ENCODE assay signal across 18 mouse cellular contexts in the genomic region with DNA sequence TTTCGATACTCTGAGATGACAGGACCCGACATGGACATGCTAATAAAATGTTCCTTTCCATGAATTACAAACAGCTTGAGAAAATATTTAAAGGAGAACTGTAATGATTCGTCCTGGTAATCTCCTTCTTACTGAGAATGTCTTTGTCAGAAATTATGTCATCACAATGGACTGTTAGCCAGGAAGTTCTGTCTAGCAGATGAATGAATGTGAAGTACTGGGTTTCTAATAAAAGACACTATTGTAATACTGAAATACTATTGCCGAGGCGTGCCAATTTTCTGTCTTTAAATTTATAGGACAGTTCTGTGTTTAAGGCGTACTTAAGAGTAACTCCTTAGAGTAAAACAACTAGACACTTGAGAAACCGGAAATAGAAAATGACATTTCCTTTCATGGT.
DNase-seq lines count a peak whose midpoint lies in the region; ATAC-seq and TF ChIP-seq lines count a peak whose summit lies in the region.
"Had no signal": no experiment of that assay in that cellular context is flagged by ENCODE, and none has a peak within 500 bp of the region (broad histone marks: within the 10 kb centered on the region; RNA-seq: fewer than 3 reads in every experiment).

No protein-coding gene starts in this region.

- no peak for TF ChIP-seq EP300 in liver, postnatal 0 days (IDR thresholded peaks at IDR 0.05; ENCODE audit: low read depth)

- peak; percentile 31; the same call in 1 of the 2 replicates for ATAC-seq in lung, embryonic 16.5 days (ENCODE audit: low read depth)
- no peak for ATAC-seq in embryonic facial prominence, embryonic 14.5 days (ENCODE audit: low read depth)
- no peak for ATAC-seq in liver, postnatal 0 days
- ATAC-seq: hindbrain, embryonic 16.5 days; intestine, postnatal 0 days; midbrain, embryonic 13.5 days had no signal

- no peaks in the 10 kb centered on the region for H3K36me3 ChIP-seq in lung, embryonic 16.5 days (ENCODE audit: control insufficient read depth, insufficient read depth, low read length)
- no peaks in the 10 kb centered on the region for H3K36me3 ChIP-seq in embryonic facial prominence, embryonic 14.5 days (ENCODE audit: control insufficient read depth, insufficient read depth, low read length)
- no peaks in the 10 kb centered on the region for H3K36me3 ChIP-seq in liver, postnatal 0 days (replicated peaks; ENCODE audit: insufficient read depth, low read length)
- H3K36me3 ChIP-seq: limb, embryonic 13.5 days; liver, embryonic 15.5 days; midbrain, embryonic 13.5 days; neural tube, embryonic 15.5 days had no signal

- DNase-seq in heart, adult 8-10 months (ENCODE audit: low spot score), result peak; percentile 9
- DNase-seq in heart, adult 18-20 months, result no peak
- no peak for DNase-seq in lung, postnatal 14 days
- peak; percentile 70 for DNase-seq in embryonic facial prominence, embryonic 14.5 days (ENCODE audit: low spot score)
- no peak for DNase-seq in cerebellum, postnatal 10 days
- DNase-seq in liver, postnatal 0 days, result no peak
- DNase-seq: cerebellum, adult 9-11 months; heart, postnatal 36 days; kidney, postnatal 10 days had no signal

- no peak overlapping the region for H3K4me2 ChIP-seq in lung, embryonic 16.5 days (ENCODE audit: low read depth, low read length)
- no peak overlapping the region for H3K4me2 ChIP-seq in embryonic facial prominence, embryonic 14.5 days (ENCODE audit: low read depth, low read length)
- H3K4me2 ChIP-seq in liver, postnatal 0 days (ENCODE audit: low read depth, low read length), result no peak overlapping the region
- H3K4me2 ChIP-seq: limb, embryonic 13.5 days; liver, embryonic 15.5 days; midbrain, embryonic 13.5 days; neural tube, embryonic 15.5 days had no signal

- TF ChIP-seq CTCF in liver, postnatal 0 days (IDR thresholded peaks at IDR 0.05; ENCODE audit: low read depth), result no peak

- no peak overlapping the region for H3K9ac ChIP-seq in lung, embryonic 16.5 days (ENCODE audit: low read length)
- H3K9ac ChIP-seq in embryonic facial prominence, embryonic 14.5 days (ENCODE audit: low read depth, low read length), result no peak overlapping the region
- no peak overlapping the region for H3K9ac ChIP-seq in liver, postnatal 0 days (replicated peaks)
- H3K9ac ChIP-seq: limb, embryonic 13.5 days; liver, embryonic 15.5 days; midbrain, embryonic 13.5 days; neural tube, embryonic 15.5 days had no signal

- no peaks in the 10 kb centered on the region for H3K9me3 ChIP-seq in lung, embryonic 16.5 days (ENCODE audit: control insufficient read depth, low read length)
- H3K9me3 ChIP-seq in embryonic facial prominence, embryonic 14.5 days (ENCODE audit: control insufficient read depth, low read length), result no peaks in the 10 kb centered on the region
- H3K9me3 ChIP-seq in liver, postnatal 0 days (ENCODE audit: low read length), result no peaks in the 10 kb centered on the region
- H3K9me3 ChIP-seq: limb, embryonic 13.5 days; liver, embryonic 15.5 days; midbrain, embryonic 13.5 days; neural tube, embryonic 15.5 days had no signal

- 30% methylated on average over 7 of the region's 7 CpGs for WGBS in lung, embryonic 16.5 days
- 37% methylated on average over 7 of the region's 7 CpGs for WGBS in embryonic facial prominence, embryonic 14.5 days
- WGBS in liver, postnatal 0 days (ENCODE audit: insufficient replicate concordance), result 74% methylated on average over 7 of the region's 7 CpGs

- H3K4me1 ChIP-seq in lung, embryonic 16.5 days (replicated peaks; ENCODE audit: control insufficient read depth, insufficient read depth, low read length), result no peaks in the 10 kb centered on the region; the same call in 1 of the 2 replicates
- peaks cover 37% of the 10 kb centered on the region for H3K4me1 ChIP-seq in embryonic facial prominence, embryonic 14.5 days (ENCODE audit: control insufficient read depth, insufficient read depth, low read length)
- peaks cover 10% of the 10 kb centered on the region; the same call in 1 of the 2 replicates for H3K4me1 ChIP-seq in liver, postnatal 0 days (ENCODE audit: insufficient read depth)
- H3K4me1 ChIP-seq: liver, embryonic 15.5 days had no signal

- H3K4me3 ChIP-seq in lung, embryonic 16.5 days (ENCODE audit: low read length), result no peak overlapping the region
- no peak overlapping the region for H3K4me3 ChIP-seq in embryonic facial prominence, embryonic 14.5 days (ENCODE audit: low read depth, low read length)
- no peak overlapping the region for H3K4me3 ChIP-seq in liver, postnatal 0 days (ENCODE audit: low read depth, low read length)
- H3K4me3 ChIP-seq: erythroblast, embryonic 14.5 days; left cerebral cortex, adult 2 months; limb, embryonic 13.5 days; liver, embryonic 15.5 days; midbrain, embryonic 13.5 days; neural tube, embryonic 15.5 days had no signal

- H3K27ac ChIP-seq in lung, embryonic 16.5 days (ENCODE audit: low read length), result no peak overlapping the region
- H3K27ac ChIP-seq in embryonic facial prominence, embryonic 14.5 days (replicated peaks; ENCODE audit: low read depth, low read length), result no peak overlapping the region; the same call in 1 of the 2 replicates
- H3K27ac ChIP-seq in liver, postnatal 0 days (ENCODE audit: low read depth), result no peak overlapping the region
- H3K27ac ChIP-seq: left cerebral cortex, adult 2 months; liver, embryonic 15.5 days; midbrain, embryonic 13.5 days; neural tube, embryonic 15.5 days had no signal

- H3K27me3 ChIP-seq in lung, embryonic 16.5 days (ENCODE audit: control insufficient read depth, insufficient read depth, low read depth, low read length), result no peaks in the 10 kb centered on the region
- no peaks in the 10 kb centered on the region for H3K27me3 ChIP-seq in embryonic facial prominence, embryonic 14.5 days (replicated peaks; ENCODE audit: control insufficient read depth, insufficient read depth, low read length)
- H3K27me3 ChIP-seq in liver, postnatal 0 days (ENCODE audit: insufficient read depth, low read length), result no peaks in the 10 kb centered on the region
- H3K27me3 ChIP-seq: limb, embryonic 13.5 days; liver, embryonic 15.5 days; midbrain, embryonic 13.5 days; neural tube, embryonic 15.5 days had no signal

Comparison
In these comparisons a context has a peak if more than half of its experiments do, and no peak if none do; other contexts are left out.
1. DNase-seq: peak in heart, adult 8-10 months (single experiment) and embryonic facial prominence, embryonic 14.5 days (single experiment); none in heart, adult 18-20 months (0 of 2), lung, postnatal 14 days (single experiment), cerebellum, postnatal 10 days (0 of 2) and liver, postnatal 0 days (single experiment).